Mouse (Mus musculus): ENCODE measurements around the gene Slc5a3. TPM values are rescaled to one million over a fixed set of nuclear protein-coding genes. Genes with fewer than 3 reads are reported as not detected.
"Not testable (repeated sequence)": the region's sequence is repeated elsewhere in the genome, so short reads cannot be mapped to it uniquely, and the experiment has no call there.

The Slc5a3 gene
- total RNA-seq, 2 experiments from 2014 or later: 4.4 to 5.2 TPM

- no peak for ATAC-seq (replicated peaks; ENCODE audit: low FRiP score, low TSS enrichment, poor library complexity, severe bottlenecking)
Observed at GRCm38 (mm10) chr16:92060213-92060612, 2.1 kb downstream of the Slc5a3 start.

- no peak for ATAC-seq (replicated peaks; ENCODE audit: low FRiP score, low TSS enrichment, poor library complexity, severe bottlenecking)
Observed at GRCm38 (mm10) chr16:92061586-92061985, 3.5 kb downstream of the Slc5a3 start.

- no peak for ATAC-seq (replicated peaks; ENCODE audit: low FRiP score, low TSS enrichment, poor library complexity, severe bottlenecking)
Observed at GRCm38 (mm10) chr16:92062832-92063231, 4.7 kb downstream of the Slc5a3 start.

GRCm38 (mm10) chr16:92064801-92065200 lies 6.7 kb downstream of the Slc5a3 start:
- ATAC-seq (replicated peaks; ENCODE audit: low FRiP score, low TSS enrichment, poor library complexity, severe bottlenecking): peak; percentile 83

- ATAC-seq (replicated peaks; ENCODE audit: low FRiP score, low TSS enrichment, poor library complexity, severe bottlenecking): no peak
Observed at GRCm38 (mm10) chr16:92070338-92070737, 12.2 kb downstream of the Slc5a3 start.

- ATAC-seq (replicated peaks; ENCODE audit: low FRiP score, low TSS enrichment, poor library complexity, severe bottlenecking): no peak
Observed at GRCm38 (mm10) chr16:92076797-92077196, 18.7 kb downstream of the Slc5a3 start.

- no peak for ATAC-seq (replicated peaks; ENCODE audit: low FRiP score, low TSS enrichment, poor library complexity, severe bottlenecking)
Observed at GRCm38 (mm10) chr16:92083771-92084453, 25.8 kb downstream of the Slc5a3 start.

- ATAC-seq (replicated peaks; ENCODE audit: low FRiP score, low TSS enrichment, poor library complexity, severe bottlenecking): no peak
Observed at GRCm38 (mm10) chr16:92089225-92089624, 31.1 kb downstream of the Slc5a3 start.

GRCm38 (mm10) chr16:92091876-92092275 lies 33.8 kb downstream of the Slc5a3 start:
- ATAC-seq (replicated peaks; ENCODE audit: low FRiP score, low TSS enrichment, poor library complexity, severe bottlenecking): no peak

- no peak for ATAC-seq (replicated peaks; ENCODE audit: low FRiP score, low TSS enrichment, poor library complexity, severe bottlenecking)
Observed at GRCm38 (mm10) chr16:92098351-92099051, 40.4 kb downstream of the Slc5a3 start.

- no peak for ATAC-seq (replicated peaks; ENCODE audit: low FRiP score, low TSS enrichment, poor library complexity, severe bottlenecking)
Observed at GRCm38 (mm10) chr16:92099598-92099997, 41.5 kb downstream of the Slc5a3 start.

GRCm38 (mm10) chr16:92100111-92100510 lies 42.0 kb downstream of the Slc5a3 start:
- no peak for ATAC-seq (replicated peaks; ENCODE audit: low FRiP score, low TSS enrichment, poor library complexity, severe bottlenecking)

- no peak for ATAC-seq (replicated peaks; ENCODE audit: low FRiP score, low TSS enrichment, poor library complexity, severe bottlenecking)
Observed at GRCm38 (mm10) chr16:92102115-92102514, 44.0 kb downstream of the Slc5a3 start.

GRCm38 (mm10) chr16:92102931-92103330 lies 44.8 kb downstream of the Slc5a3 start:
- not testable (repeated sequence) for ATAC-seq (replicated peaks; ENCODE audit: low FRiP score, low TSS enrichment, poor library complexity, severe bottlenecking)

GRCm38 (mm10) chr16:92103572-92104331 lies 45.6 kb downstream of the Slc5a3 start:
- no peak for ATAC-seq (replicated peaks; ENCODE audit: low FRiP score, low TSS enrichment, poor library complexity, severe bottlenecking)

- no peak for ATAC-seq (replicated peaks; ENCODE audit: low FRiP score, low TSS enrichment, poor library complexity, severe bottlenecking)
Observed at GRCm38 (mm10) chr16:92104332-92104590, 46.1 kb downstream of the Slc5a3 start.

GRCm38 (mm10) chr16:92104951-92105350 lies 46.8 kb downstream of the Slc5a3 start:
- ATAC-seq (replicated peaks; ENCODE audit: low FRiP score, low TSS enrichment, poor library complexity, severe bottlenecking): no peak

- ATAC-seq (replicated peaks; ENCODE audit: low FRiP score, low TSS enrichment, poor library complexity, severe bottlenecking): no peak
Observed at GRCm38 (mm10) chr16:92105631-92106030, 47.5 kb downstream of the Slc5a3 start.

- ATAC-seq (replicated peaks; ENCODE audit: low FRiP score, low TSS enrichment, poor library complexity, severe bottlenecking): no peak
Observed at GRCm38 (mm10) chr16:92107346-92107745, 49.2 kb downstream of the Slc5a3 start.

GRCm38 (mm10) chr16:92114706-92115241 lies 56.7 kb downstream of the Slc5a3 start:
- ATAC-seq (replicated peaks; ENCODE audit: low FRiP score, low TSS enrichment, poor library complexity, severe bottlenecking): no peak
